Mouse (Mus musculus): ENCODE measurements around the gene Map1s.

GRCm38 (mm10) chr8:70949847-70950246 lies 44.1 kb downstream of the Map1s start:
- TF ChIP-seq CTCF (IDR thresholded peaks at IDR 0.05; ENCODE audit: borderline replicate concordance, extremely low read depth, insufficient read depth, insufficient read length) (no peak), POLR2A (IDR thresholded peaks at IDR 0.05; ENCODE audit: borderline replicate concordance, extremely low read depth, insufficient read depth, insufficient read length, poor library complexity, severe bottlenecking) (no peak)
